Mouse (Mus musculus) embryonic facial prominence, embryonic 10.5 days (tissue): ENCODE results near the gene Ndc1. TPM values are rescaled to one million over a fixed set of nuclear protein-coding genes. Genes with fewer than 3 reads are reported as not detected.

ENCODE experiments used
- DNase-seq: peaks from one replicate; pipeline ENCODE4 v3.0.0-alpha.2; 2017; ENCODE audit warnings: low spot score
- H3K27ac ChIP-seq: fragments of 300-500 bp; sonication (generic); replicated peaks from 2 replicates; pipeline ENCODE4 v1.5.1; 2016; ENCODE audit warnings: mild to moderate bottlenecking
- H3K27me3 ChIP-seq: fragments of 300-500 bp; sonication (generic); replicated peaks from 2 replicates; pipeline ENCODE4 v1.6.1; 2016; ENCODE audit warnings: low read depth, mild to moderate bottlenecking; ENCODE audit not compliant: poor library complexity, severe bottlenecking
- H3K36me3 ChIP-seq: fragments of 300-500 bp; sonication (generic); replicated peaks from 2 replicates; pipeline ENCODE4 v1.6.1; 2016; ENCODE audit warnings: mild to moderate bottlenecking, moderate library complexity
- H3K4me1 ChIP-seq: fragments of 300-500 bp; sonication (generic); 2 replicates; pipeline ENCODE4 v1.6.1; 2016
- H3K4me3 ChIP-seq: fragments of 300-500 bp; sonication (generic); 2 replicates; pipeline ENCODE4 v1.5.1; 2016; ENCODE audit warnings: mild to moderate bottlenecking, moderate library complexity
- H3K9me3 ChIP-seq: fragments of 300-500 bp; sonication (generic); 2 replicates; pipeline ENCODE4 v1.6.1; 2016; ENCODE audit warnings: mild to moderate bottlenecking
- WGBS: fragments of 180-500 bp; shearing (Covaris S2); methylation state at CpG from one replicate; pipeline ENCODE4 v1.1.7; 2016; 5-methylcytosine and 5-hydroxymethylcytosine counted together
- polyA plus RNA-seq: library from polyadenylated mRNA; unstranded; fragments of >200 nt; fragmentation: Nextera tagmentation; extraction: Ambion mirVana; gene quantifications from 2 replicates; pipeline ENCODE4 v1.2.1, GENCODE M21; 2016

Ndc1 gene
- polyA plus RNA-seq, 1 experiment from 2014 or later, result 51.5 TPM

GRCm38 (mm10) chr4:107374677-107375076, 7.1 kb downstream of the Ndc1 start:
- 80% methylated on average over 4 of the region's 4 CpGs for WGBS
- Histone ChIP-seq H3K27ac (no peak overlapping the region), H3K4me1 (no peaks in the 10 kb centered on the region), H3K27me3 (no peaks in the 10 kb centered on the region), H3K4me3 (no peak overlapping the region), H3K36me3 (peaks cover 98% of the 10 kb centered on the region), H3K9me3 (no peaks in the 10 kb centered on the region)
- DNase-seq, result no peak

- Histone ChIP-seq H3K9me3 (no peaks in the 10 kb centered on the region), H3K27ac (no peak overlapping the region), H3K4me1 (no peaks in the 10 kb centered on the region), H3K36me3 (peaks cover 97% of the 10 kb centered on the region), H3K4me3 (no peak overlapping the region), H3K27me3 (no peaks in the 10 kb centered on the region)
- 90% methylated on average over 6 of the region's 6 CpGs for WGBS
- no peak for DNase-seq
Observed at GRCm38 (mm10) chr4:107378954-107379353, 11.4 kb downstream of the Ndc1 start.

- no peak overlapping the region for H3K27ac ChIP-seq
- H3K9me3 ChIP-seq, result no peaks in the 10 kb centered on the region
- DNase-seq, result no peak
- H3K36me3 ChIP-seq, result peaks cover 97% of the 10 kb centered on the region
- WGBS, result 89% methylated on average over 7 of the region's 7 CpGs
- no peak overlapping the region for H3K4me3 ChIP-seq
- H3K4me1 ChIP-seq, result no peaks in the 10 kb centered on the region
- H3K27me3 ChIP-seq, result no peaks in the 10 kb centered on the region
Observed at GRCm38 (mm10) chr4:107380871-107381270, 13.3 kb downstream of the Ndc1 start.

- Histone ChIP-seq H3K27me3 (no peaks in the 10 kb centered on the region), H3K4me1 (no peaks in the 10 kb centered on the region), H3K36me3 (peaks cover 99% of the 10 kb centered on the region), H3K27ac (no peak overlapping the region), H3K9me3 (no peaks in the 10 kb centered on the region), H3K4me3 (no peak overlapping the region)
- WGBS, result 94% methylated on average over 4 of the region's 4 CpGs
- no peak for DNase-seq
Observed at GRCm38 (mm10) chr4:107387038-107387437, 19.5 kb downstream of the Ndc1 start.

GRCm38 (mm10) chr4:107387465-107387864, 19.9 kb downstream of the Ndc1 start:
- WGBS, result 93% methylated on average over 8 of the region's 8 CpGs
- Histone ChIP-seq H3K27me3 (no peaks in the 10 kb centered on the region), H3K36me3 (peaks cover 99% of the 10 kb centered on the region)

GRCm38 (mm10) chr4:107388291-107388690, 20.7 kb downstream of the Ndc1 start:
- Histone ChIP-seq H3K4me1 (no peaks in the 10 kb centered on the region), H3K27ac (no peak overlapping the region), H3K4me3 (no peak overlapping the region), H3K27me3 (no peaks in the 10 kb centered on the region), H3K9me3 (no peaks in the 10 kb centered on the region), H3K36me3 (peaks cover 99% of the 10 kb centered on the region)
- WGBS, result 96% methylated on average over 2 of the region's 2 CpGs
- DNase-seq, result no peak

More at GRCm38 (mm10) chr4:107387465-107387864, 19.9 kb downstream of the Ndc1 start:
- H3K4me1 ChIP-seq, result no peaks in the 10 kb centered on the region
- no peaks in the 10 kb centered on the region for H3K9me3 ChIP-seq
- H3K27ac ChIP-seq, result no peak overlapping the region
- no peak for DNase-seq
- H3K4me3 ChIP-seq, result no peak overlapping the region

- Histone ChIP-seq H3K27ac (no peak overlapping the region), H3K4me1 (no peaks in the 10 kb centered on the region), H3K36me3 (peaks cover 99% of the 10 kb centered on the region), H3K9me3 (no peaks in the 10 kb centered on the region), H3K4me3 (no peak overlapping the region), H3K27me3 (no peaks in the 10 kb centered on the region)
- WGBS, result 94% methylated on average over 3 of the region's 3 CpGs
- DNase-seq, result no peak
Observed at GRCm38 (mm10) chr4:107389345-107389744, 21.8 kb downstream of the Ndc1 start.

GRCm38 (mm10) chr4:107393771-107394170, 26.2 kb downstream of the Ndc1 start:
- DNase-seq, result no peak
- no peak overlapping the region for H3K27ac ChIP-seq
- no peak overlapping the region for H3K4me3 ChIP-seq
- no peaks in the 10 kb centered on the region for H3K4me1 ChIP-seq
- WGBS, result 92% methylated on average over 2 of the region's 2 CpGs
- H3K36me3 ChIP-seq, result peaks cover 99% of the 10 kb centered on the region
- H3K9me3 ChIP-seq, result no peaks in the 10 kb centered on the region
- no peaks in the 10 kb centered on the region for H3K27me3 ChIP-seq

- Histone ChIP-seq H3K4me1 (peaks cover 9% of the 10 kb centered on the region), H3K27me3 (peaks cover 10% of the 10 kb centered on the region; the same call in 1 of the 2 replicates), H3K4me3 (no peak overlapping the region), H3K9me3 (no peaks in the 10 kb centered on the region), H3K27ac (no peak overlapping the region), H3K36me3 (peaks cover 38% of the 10 kb centered on the region)
- 87% methylated on average over 4 of the region's 4 CpGs for WGBS
- no peak for DNase-seq
Observed at GRCm38 (mm10) chr4:107420202-107420601, 52.6 kb downstream of the Ndc1 start.

- Histone ChIP-seq H3K4me3 (peak overlapping the region; percentile 38), H3K27ac (no peak overlapping the region), H3K36me3 (peaks cover 24% of the 10 kb centered on the region), H3K4me1 (peaks cover 9% of the 10 kb centered on the region), H3K9me3 (no peaks in the 10 kb centered on the region), H3K27me3 (peaks cover 10% of the 10 kb centered on the region; the same call in 1 of the 2 replicates)
- peak; percentile 42 for DNase-seq
- WGBS, result 5% methylated on average over 14 of the region's 14 CpGs
Observed at GRCm38 (mm10) chr4:107421711-107422110, 54.1 kb downstream of the Ndc1 start.

GRCm38 (mm10) chr4:107422176-107422575, 54.6 kb downstream of the Ndc1 start:
- DNase-seq, result peak; percentile 66
- H3K4me1 ChIP-seq, result peaks cover 9% of the 10 kb centered on the region
- WGBS, result 20% methylated on average over 6 of the region's 6 CpGs
- H3K4me3 ChIP-seq, result no peak overlapping the region
- H3K27ac ChIP-seq, result peak overlapping the region; percentile 65; the same call in 1 of the 2 replicates
- no peaks in the 10 kb centered on the region for H3K9me3 ChIP-seq
- H3K27me3 ChIP-seq, result peaks cover 10% of the 10 kb centered on the region; the same call in 1 of the 2 replicates
- H3K36me3 ChIP-seq, result peaks cover 19% of the 10 kb centered on the region

GRCm38 (mm10) chr4:107425616-107426015, 58.0 kb downstream of the Ndc1 start:
- Histone ChIP-seq H3K27me3 (peaks cover 5% of the 10 kb centered on the region; the same call in 1 of the 2 replicates), H3K9me3 (no peaks in the 10 kb centered on the region), H3K4me1 (peaks cover 9% of the 10 kb centered on the region), H3K27ac (no peak overlapping the region), H3K36me3 (no peaks in the 10 kb centered on the region), H3K4me3 (no peak overlapping the region)
- DNase-seq, result no peak
- WGBS, result 94% methylated on average over 12 of the region's 12 CpGs

GRCm38 (mm10) chr4:107426631-107427030, 59.0 kb downstream of the Ndc1 start:
- Histone ChIP-seq H3K27me3 (0 out of 2 replicates have a peak, but pooled peaks cover 1% of the 10 kb centered on the region), H3K4me1 (peaks cover 3% of the 10 kb centered on the region), H3K9me3 (no peaks in the 10 kb centered on the region), H3K36me3 (no peaks in the 10 kb centered on the region), H3K27ac (no peak overlapping the region), H3K4me3 (no peak overlapping the region)
- no peak for DNase-seq
- 82% methylated on average over 9 of the region's 9 CpGs for WGBS
